Mouse (Mus musculus) lung, embryonic 15.5 days (tissue): Measurements from ENCODE around the gene Spef2. TPM values are rescaled to one million over a fixed set of nuclear protein-coding genes. Genes with fewer than 3 reads are reported as not detected.
"Not testable (repeated sequence)": the region's sequence is repeated elsewhere in the genome, so short reads cannot be mapped to it uniquely, and the experiment has no call there.

ENCODE experiments used
- ATAC-seq: fragments of 200-750 bp; cut with Nextera tagmentation; 2 replicates; pipeline ENCODE4 v1.8.0; 2017; ENCODE audit warnings: moderate number of reproducible peaks, borderline replicate concordance; ENCODE audit not compliant: low FRiP score, low TSS enrichment; ENCODE audit errors: extremely low read depth
- H3K27ac ChIP-seq: fragments of 300-500 bp; sonication (generic); 2 replicates; pipeline ENCODE4 v1.5.1; 2015; ENCODE audit warnings: moderate library complexity, mild to moderate bottlenecking, inconsistent platforms
- H3K27me3 ChIP-seq: fragments of 300-500 bp; sonication (generic); 2 replicates; pipeline ENCODE4 v1.6.1; 2015; ENCODE audit warnings: inconsistent platforms
- H3K36me3 ChIP-seq: fragments of 300-500 bp; sonication (generic); 2 replicates; pipeline ENCODE4 v1.6.1; 2015; ENCODE audit warnings: inconsistent platforms
- H3K4me1 ChIP-seq: fragments of 300-500 bp; sonication (generic); 2 replicates; pipeline ENCODE4 v1.6.1; 2015; ENCODE audit warnings: inconsistent platforms
- H3K4me2 ChIP-seq: fragments of 300-500 bp; sonication (generic); 2 replicates; pipeline ENCODE4 v1.6.1; 2015; ENCODE audit warnings: inconsistent platforms, mild to moderate bottlenecking, moderate library complexity
- H3K4me3 ChIP-seq: fragments of 300-500 bp; sonication (generic); 2 replicates; pipeline ENCODE4 v1.5.1; 2015; ENCODE audit warnings: mild to moderate bottlenecking, inconsistent platforms
- H3K9ac ChIP-seq: fragments of 300-500 bp; sonication (generic); 2 replicates; pipeline ENCODE4 v1.6.1; 2015; ENCODE audit warnings: inconsistent platforms
- H3K9me3 ChIP-seq: fragments of 300-500 bp; sonication (generic); 2 replicates; pipeline ENCODE4 v1.6.1; 2016; ENCODE audit warnings: inconsistent platforms
- WGBS: fragments of 180-500 bp; shearing (Covaris S2); methylation state at CpG from one replicate; pipeline ENCODE4 v1.1.7; 2015; 5-methylcytosine and 5-hydroxymethylcytosine counted together
- polyA plus RNA-seq: library from polyadenylated mRNA; unstranded; fragments of >200 nt; fragmentation: Nextera tagmentation; extraction: Ambion mirVana; gene quantifications from 2 replicates; pipeline ENCODE4 v1.2.1, GENCODE M21; 2015

The Spef2 gene
- polyA plus RNA-seq, 1 experiment from 2014 or later = 1.8 TPM

DNA sequence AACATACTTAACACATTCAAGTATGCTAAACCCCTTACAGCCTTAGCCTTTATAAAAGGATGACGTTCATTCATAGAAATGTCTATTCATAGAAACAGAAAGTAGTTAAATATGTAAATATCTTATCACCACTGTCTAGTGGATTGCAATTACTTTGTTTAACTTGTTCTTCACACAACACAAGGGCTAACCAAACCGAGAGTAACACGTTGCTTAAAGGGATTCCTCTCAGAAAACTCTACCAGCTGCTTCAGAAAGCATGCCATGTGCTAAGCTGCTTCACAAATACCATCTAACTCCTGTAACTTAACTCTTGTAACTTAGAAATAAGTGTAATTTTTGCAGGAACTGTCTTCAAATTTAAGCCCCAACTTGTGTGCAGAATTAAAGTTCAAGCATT, 35.0 kb downstream of the Spef2 start:
- no peaks in the 10 kb centered on the region for H3K4me1 ChIP-seq
- H3K4me3 ChIP-seq = no peak overlapping the region
- WGBS = 39% methylated on average over 3 of the region's 3 CpGs
- H3K9me3 ChIP-seq = no peaks in the 10 kb centered on the region
- H3K36me3 ChIP-seq = no peaks in the 10 kb centered on the region
- H3K27me3 ChIP-seq = no peaks in the 10 kb centered on the region
- H3K4me2 ChIP-seq = no peak overlapping the region
- no peak for ATAC-seq
- H3K27ac ChIP-seq = no peak overlapping the region
- no peak overlapping the region for H3K9ac ChIP-seq

- Histone ChIP-seq H3K27me3 (no peaks in the 10 kb centered on the region), H3K9ac (no peak overlapping the region), H3K4me3 (no peak overlapping the region), H3K4me1 (no peaks in the 10 kb centered on the region), H3K9me3 (no peaks in the 10 kb centered on the region), H3K4me2 (no peak overlapping the region), H3K36me3 (no peaks in the 10 kb centered on the region), H3K27ac (no peak overlapping the region)
- ATAC-seq = no peak
- 90% methylated on average over 2 of the region's 2 CpGs for WGBS
These were observed 38.3 kb downstream of the Spef2 start for GRCm38 (mm10) chr15:9710330-9710729.

GRCm38 (mm10) chr15:9705830-9706450, 42.7 kb downstream of the Spef2 start:
- Histone ChIP-seq H3K27ac (no peak overlapping the region), H3K36me3 (no peaks in the 10 kb centered on the region), H3K9me3 (no peaks in the 10 kb centered on the region), H3K4me2 (no peak overlapping the region), H3K4me3 (no peak overlapping the region), H3K4me1 (no peaks in the 10 kb centered on the region), H3K27me3 (no peaks in the 10 kb centered on the region), H3K9ac (no peak overlapping the region)
- 70% methylated on average over 2 of the region's 2 CpGs for WGBS
- no peak for ATAC-seq

DNA sequence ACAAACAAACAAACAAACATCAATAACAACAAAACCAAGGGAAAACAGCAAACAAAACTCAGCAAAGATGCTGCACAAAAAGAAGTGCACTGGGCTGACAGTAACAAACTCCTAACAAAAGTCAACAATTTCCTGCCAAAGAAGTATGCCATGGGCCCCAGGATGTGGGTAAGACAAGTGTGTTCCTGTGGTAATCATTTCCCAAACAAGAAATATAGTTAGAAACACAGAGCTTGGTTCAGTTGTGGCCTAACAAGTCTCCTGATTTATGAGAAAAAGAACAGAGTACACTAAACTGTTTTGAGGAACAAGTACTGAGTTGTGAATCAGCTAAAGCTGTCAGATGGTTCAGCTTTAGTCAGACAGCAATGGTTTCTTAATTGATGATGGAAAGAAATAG, 46.8 kb downstream of the Spef2 start:
- no peaks in the 10 kb centered on the region for H3K36me3 ChIP-seq
- no peak overlapping the region for H3K27ac ChIP-seq
- no peaks in the 10 kb centered on the region for H3K27me3 ChIP-seq
- no peak overlapping the region for H3K4me2 ChIP-seq
- H3K9me3 ChIP-seq = no peaks in the 10 kb centered on the region
- H3K4me1 ChIP-seq = no peaks in the 10 kb centered on the region
- no peak overlapping the region for H3K4me3 ChIP-seq
- no peak overlapping the region for H3K9ac ChIP-seq
- no peak for ATAC-seq

- Histone ChIP-seq H3K27me3 (no peaks in the 10 kb centered on the region), H3K9ac (no peak overlapping the region), H3K4me1 (no peaks in the 10 kb centered on the region), H3K27ac (no peak overlapping the region), H3K36me3 (no peaks in the 10 kb centered on the region), H3K4me3 (no peak overlapping the region), H3K4me2 (no peak overlapping the region), H3K9me3 (no peaks in the 10 kb centered on the region)
- no peak for ATAC-seq
These were observed 56.9 kb downstream of the Spef2 start for GRCm38 (mm10) chr15:9691721-9692120.

- H3K4me1 ChIP-seq = no peaks in the 10 kb centered on the region
- no peak overlapping the region for H3K4me3 ChIP-seq
- no peaks in the 10 kb centered on the region for H3K9me3 ChIP-seq
- no peak overlapping the region for H3K4me2 ChIP-seq
- no peak overlapping the region for H3K9ac ChIP-seq
- no peaks in the 10 kb centered on the region for H3K36me3 ChIP-seq
- no peaks in the 10 kb centered on the region for H3K27me3 ChIP-seq
- H3K27ac ChIP-seq = no peak overlapping the region
- 83% methylated on average over 5 of the region's 5 CpGs for WGBS
- ATAC-seq = no peak
These were observed 57.8 kb downstream of the Spef2 start for GRCm38 (mm10) chr15:9690845-9691244.

GRCm38 (mm10) chr15:9690436-9690835, 58.2 kb downstream of the Spef2 start:
- Histone ChIP-seq H3K36me3 (no peaks in the 10 kb centered on the region), H3K27me3 (no peaks in the 10 kb centered on the region), H3K27ac (no peak overlapping the region), H3K9ac (no peak overlapping the region), H3K4me3 (no peak overlapping the region), H3K4me2 (no peak overlapping the region), H3K9me3 (no peaks in the 10 kb centered on the region), H3K4me1 (no peaks in the 10 kb centered on the region)
- ATAC-seq = no peak
- WGBS = 41% methylated on average over 1 of the region's 1 CpGs

DNA sequence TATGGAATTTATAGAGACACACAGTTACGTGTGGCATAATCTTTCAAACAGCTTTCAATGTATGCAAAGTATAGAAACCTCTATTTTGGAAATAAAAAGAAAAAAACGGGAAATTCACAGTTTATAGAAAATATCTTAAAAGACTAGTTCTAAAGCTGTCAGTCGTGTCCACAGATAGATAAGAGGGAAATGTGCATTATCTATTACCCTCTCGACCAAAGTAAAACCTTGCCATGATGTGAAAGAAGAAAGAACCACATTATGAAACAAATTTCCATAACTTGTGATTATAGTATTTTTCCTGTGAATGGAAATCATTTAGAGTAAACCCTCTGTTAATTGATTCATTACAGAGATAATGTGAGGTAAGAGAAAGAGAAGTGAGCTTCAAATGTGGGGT, 65.2 kb downstream of the Spef2 start:
- Histone ChIP-seq H3K27me3 (no peaks in the 10 kb centered on the region), H3K4me2 (no peak overlapping the region), H3K36me3 (no peaks in the 10 kb centered on the region), H3K4me1 (no peaks in the 10 kb centered on the region), H3K9me3 (no peaks in the 10 kb centered on the region), H3K9ac (no peak overlapping the region), H3K4me3 (no peak overlapping the region), H3K27ac (no peak overlapping the region)
- 65% methylated on average over 4 of the region's 4 CpGs for WGBS
- ATAC-seq = no peak

GRCm38 (mm10) chr15:9677343-9678036, 71.2 kb downstream of the Spef2 start:
- ATAC-seq = no peak
- Histone ChIP-seq H3K9ac (no peak overlapping the region), H3K9me3 (no peaks in the 10 kb centered on the region), H3K4me2 (no peak overlapping the region), H3K4me1 (no peaks in the 10 kb centered on the region), H3K36me3 (no peaks in the 10 kb centered on the region), H3K27ac (no peak overlapping the region), H3K27me3 (no peaks in the 10 kb centered on the region), H3K4me3 (no peak overlapping the region)
- 74% methylated on average over 9 of the region's 9 CpGs for WGBS

- ATAC-seq = no peak
- H3K4me2 ChIP-seq = no peak overlapping the region
- H3K36me3 ChIP-seq = no peaks in the 10 kb centered on the region
- no peak overlapping the region for H3K9ac ChIP-seq
- no peaks in the 10 kb centered on the region for H3K4me1 ChIP-seq
- H3K27me3 ChIP-seq = no peaks in the 10 kb centered on the region
- H3K4me3 ChIP-seq = no peak overlapping the region
- no peaks in the 10 kb centered on the region for H3K9me3 ChIP-seq
- H3K27ac ChIP-seq = no peak overlapping the region
- 81% methylated on average over 4 of the region's 4 CpGs for WGBS
These were observed 80.1 kb downstream of the Spef2 start for GRCm38 (mm10) chr15:9668575-9668974.

DNA sequence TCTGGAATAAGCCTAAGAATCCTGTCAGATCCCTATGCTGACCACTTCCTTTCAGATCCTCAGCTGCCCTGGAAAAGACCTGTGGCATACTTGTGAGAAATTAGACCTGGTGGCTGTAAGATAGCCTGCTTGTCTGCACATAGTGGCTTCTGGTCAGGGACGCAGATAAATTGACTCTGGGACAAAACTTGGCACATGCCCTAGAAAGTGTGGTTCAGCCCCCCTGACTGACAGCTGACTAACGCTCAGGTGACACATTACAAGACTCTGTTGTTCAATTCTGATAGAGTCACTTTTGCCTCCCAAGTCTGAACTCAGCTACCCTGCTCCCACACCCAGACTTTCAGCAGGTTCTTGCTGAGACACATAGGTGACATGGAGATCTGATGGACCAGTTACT, 83.7 kb downstream of the Spef2 start:
- ATAC-seq, H3K4me3 ChIP-seq, H3K36me3 ChIP-seq, H3K4me1 ChIP-seq, H3K4me2 ChIP-seq, H3K9me3 ChIP-seq, H3K9ac ChIP-seq, H3K27me3 ChIP-seq, H3K27ac ChIP-seq: not testable (repeated sequence)
- WGBS = 70% methylated on average over 2 of the region's 2 CpGs

DNA sequence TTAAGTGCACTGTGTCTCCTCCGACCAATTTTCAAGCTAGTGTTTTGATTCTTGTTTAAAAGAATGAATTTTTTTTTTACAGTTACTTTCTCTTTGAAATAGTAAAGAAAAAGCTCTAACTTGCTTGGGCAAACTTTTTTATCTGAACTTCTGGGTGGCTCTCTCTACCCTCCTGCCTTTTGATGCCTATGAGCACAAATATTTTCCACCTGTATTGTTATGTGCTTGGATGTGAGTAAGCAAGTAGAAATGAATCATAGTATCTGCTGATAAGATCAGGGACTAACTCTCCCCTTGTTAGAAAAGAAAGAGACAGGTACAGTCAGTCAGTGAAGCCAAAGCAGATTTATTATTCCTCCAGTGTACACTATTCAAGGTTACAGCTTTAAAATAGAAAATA, 87.5 kb downstream of the Spef2 start:
- 70% methylated on average over 1 of the region's 1 CpGs for WGBS
- no peak overlapping the region for H3K27ac ChIP-seq
- no peak for ATAC-seq
- no peaks in the 10 kb centered on the region for H3K36me3 ChIP-seq
- no peaks in the 10 kb centered on the region for H3K27me3 ChIP-seq
- no peak overlapping the region for H3K4me2 ChIP-seq
- no peak overlapping the region for H3K9ac ChIP-seq
- H3K9me3 ChIP-seq = no peaks in the 10 kb centered on the region
- H3K4me3 ChIP-seq = no peak overlapping the region
- no peaks in the 10 kb centered on the region for H3K4me1 ChIP-seq

- Histone ChIP-seq H3K9ac (no peak overlapping the region), H3K36me3 (no peaks in the 10 kb centered on the region), H3K4me2 (no peak overlapping the region), H3K4me1 (no peaks in the 10 kb centered on the region), H3K4me3 (no peak overlapping the region), H3K27me3 (no peaks in the 10 kb centered on the region), H3K27ac (no peak overlapping the region), H3K9me3 (no peaks in the 10 kb centered on the region)
- WGBS = 80% methylated on average over 12 of the region's 12 CpGs
- ATAC-seq = no peak
These were observed 114.2 kb downstream of the Spef2 start for GRCm38 (mm10) chr15:9634471-9634870.
